Mouse (Mus musculus) MEL (cell line): ENCODE measurements at regions not wholly inside any gene's neighbourhood (a gene's known extent, or its start where the extent isn't known, plus 50 kb on each side); places are given as distances from the start of the nearest gene placed in this dataset.

Source experiments
- DNase-seq: peaks from one replicate; pipeline ENCODE4 v3.0.0; 2011; ENCODE audit warnings: low read depth, low spot score
- H3K27ac ChIP-seq: 2 replicates; pipeline ENCODE4 v1.5.1; 2012; ENCODE audit warnings: low read depth, mild to moderate bottlenecking, control low read depth, low read length, moderate library complexity; ENCODE audit not compliant: control insufficient read depth
- H3K27me3 ChIP-seq, 2 experiments: fragments of 150-350 bp in 1 of 2; sonication (generic) in 1 of 2; 2 replicates each; pipeline ENCODE4 v1.6.1; 2012; ENCODE audit warnings: low read length in 2 of 2, mild to moderate bottlenecking in 2 of 2, improper control_type of control experiment in 1 of 2, moderate library complexity in 1 of 2; ENCODE audit not compliant: insufficient read depth in 2 of 2, control insufficient read depth in 1 of 2
- H3K36me3 ChIP-seq, 2 experiments: 2 replicates each; pipeline ENCODE4 v1.6.1; 2012 to 2014; ENCODE audit warnings: low read length in 2 of 2, improper control_type of control experiment in 1 of 2, inconsistent platforms in 1 of 2, mild to moderate bottlenecking in 1 of 2; ENCODE audit not compliant: insufficient read depth in 2 of 2, control insufficient read depth in 1 of 2
- H3K4me1 ChIP-seq, 2 experiments: fragments of 150-350 bp in 1 of 2; sonication (generic) in 1 of 2; 2 replicates each; pipeline ENCODE4 v1.6.1; 2012; ENCODE audit warnings: low read length in 2 of 2, improper control_type of control experiment in 1 of 2, mild to moderate bottlenecking in 1 of 2; ENCODE audit not compliant: insufficient read depth in 2 of 2, control insufficient read depth in 1 of 2
- H3K4me3 ChIP-seq, 2 experiments: fragments of 150-350 bp in 1 of 2; sonication (generic) in 1 of 2; 2 replicates each; pipeline ENCODE4 v1.5.1; 2012; ENCODE audit warnings: low read depth in 2 of 2, low read length in 2 of 2, mild to moderate bottlenecking in 2 of 2, moderate library complexity in 2 of 2, control low read depth in 1 of 2, improper control_type of control experiment in 1 of 2; ENCODE audit not compliant: control insufficient read depth in 1 of 2, insufficient read depth in 1 of 2
- H3K79me2 ChIP-seq: 2 replicates; pipeline ENCODE4 v1.6.1; 2012; ENCODE audit warnings: mild to moderate bottlenecking, low read length, moderate library complexity; ENCODE audit not compliant: control insufficient read depth, poor library complexity, insufficient read depth
- H3K9ac ChIP-seq: 2 replicates; pipeline ENCODE4 v1.6.1; 2012; ENCODE audit warnings: low read depth, mild to moderate bottlenecking, control low read depth, low read length, moderate library complexity; ENCODE audit not compliant: control insufficient read depth, poor library complexity, severe bottlenecking
- H3K9me3 ChIP-seq: fragments of 150-350 bp; sonication (generic); replicated peaks from 2 replicates; pipeline ENCODE4 v1.6.1; 2012; ENCODE audit warnings: mild to moderate bottlenecking, low read length, improper control_type of control experiment, moderate library complexity; ENCODE audit not compliant: insufficient read depth
- BHLHE40 ChIP-seq: IDR thresholded peaks from 2 replicates; pipeline ENCODE4 v1.6.1; 2012; ENCODE audit warnings: low read depth, mild to moderate bottlenecking, inconsistent platforms, low read length, improper control_type of control experiment, borderline replicate concordance
- CHD1 ChIP-seq: IDR thresholded peaks from 2 replicates; pipeline ENCODE4 v1.6.1; 2012; ENCODE audit warnings: low read depth, mild to moderate bottlenecking, inconsistent platforms, low read length, improper control_type of control experiment
- CHD2 ChIP-seq: IDR thresholded peaks from 2 replicates; pipeline ENCODE4 v1.6.1; 2011; ENCODE audit warnings: low read length, improper control_type of control experiment
- ETS1 ChIP-seq: IDR thresholded peaks from 2 replicates; pipeline ENCODE4 v1.6.1; 2012; ENCODE audit warnings: low read depth, mild to moderate bottlenecking, inconsistent platforms, low read length, improper control_type of control experiment, moderate library complexity
- GATA1 ChIP-seq: IDR thresholded peaks from 2 replicates; pipeline ENCODE4 v1.6.1; 2011; ENCODE audit warnings: low read depth, low read length, improper control_type of control experiment
- KAT2A ChIP-seq: conservative IDR thresholded peaks from 2 replicates; pipeline ENCODE4 v1.6.1; 2012; ENCODE audit warnings: low read depth, low read length, improper control_type of control experiment, inconsistent platforms
- MAFK ChIP-seq: IDR thresholded peaks from 2 replicates; pipeline ENCODE4 v1.6.1; 2011; ENCODE audit warnings: low read depth, mild to moderate bottlenecking, low read length, improper control_type of control experiment, borderline replicate concordance
- MXI1 ChIP-seq: IDR thresholded peaks from 2 replicates; pipeline ENCODE4 v1.6.1; 2011; ENCODE audit warnings: mild to moderate bottlenecking, low read depth, low read length, improper control_type of control experiment
- MYC ChIP-seq: IDR thresholded peaks from 2 replicates; pipeline ENCODE4 v1.6.1; 2011; ENCODE audit warnings: low read depth, mild to moderate bottlenecking, low read length, improper control_type of control experiment, moderate library complexity
- NELFE ChIP-seq: IDR thresholded peaks from 2 replicates; pipeline ENCODE4 v1.6.1; 2011; ENCODE audit warnings: low read depth, low read length, improper control_type of control experiment
- POLR2AphosphoS5 ChIP-seq: IDR thresholded peaks from 2 replicates; pipeline ENCODE4 v1.6.1; 2012; ENCODE audit warnings: low read depth, borderline replicate concordance, mild to moderate bottlenecking, inconsistent platforms, low read length, moderate library complexity, mixed read lengths
- TCF12 ChIP-seq: IDR thresholded peaks from 2 replicates; pipeline ENCODE4 v1.6.1; 2014; ENCODE audit warnings: low read depth, mild to moderate bottlenecking, inconsistent platforms, low read length, improper control_type of control experiment, moderate library complexity
- UBTF ChIP-seq: IDR thresholded peaks from 2 replicates; pipeline ENCODE4 v1.6.1; 2012; ENCODE audit warnings: low read depth, mild to moderate bottlenecking, inconsistent platforms, low read length, improper control_type of control experiment, moderate library complexity, borderline replicate concordance; ENCODE audit not compliant: insufficient read depth
- USF1 ChIP-seq: IDR thresholded peaks from 2 replicates; pipeline ENCODE4 v1.6.1; 2014; ENCODE audit warnings: low read depth, mild to moderate bottlenecking, inconsistent platforms, low read length, improper control_type of control experiment, moderate library complexity
- USF2 ChIP-seq, 2 experiments: IDR thresholded peaks; 2 replicates each; pipeline ENCODE4 v1.6.1; 2011 to 2012; ENCODE audit warnings: improper control_type of control experiment in 2 of 2, low read length in 2 of 2, borderline replicate concordance in 1 of 2, inconsistent platforms in 1 of 2, low read depth in 1 of 2, mild to moderate bottlenecking in 1 of 2; ENCODE audit not compliant: insufficient read depth in 1 of 2
- ZMIZ1 ChIP-seq: IDR thresholded peaks from 2 replicates; pipeline ENCODE4 v1.6.1; 2012; ENCODE audit warnings: low read depth, mild to moderate bottlenecking, inconsistent platforms, low read length, improper control_type of control experiment, moderate library complexity

DNA sequence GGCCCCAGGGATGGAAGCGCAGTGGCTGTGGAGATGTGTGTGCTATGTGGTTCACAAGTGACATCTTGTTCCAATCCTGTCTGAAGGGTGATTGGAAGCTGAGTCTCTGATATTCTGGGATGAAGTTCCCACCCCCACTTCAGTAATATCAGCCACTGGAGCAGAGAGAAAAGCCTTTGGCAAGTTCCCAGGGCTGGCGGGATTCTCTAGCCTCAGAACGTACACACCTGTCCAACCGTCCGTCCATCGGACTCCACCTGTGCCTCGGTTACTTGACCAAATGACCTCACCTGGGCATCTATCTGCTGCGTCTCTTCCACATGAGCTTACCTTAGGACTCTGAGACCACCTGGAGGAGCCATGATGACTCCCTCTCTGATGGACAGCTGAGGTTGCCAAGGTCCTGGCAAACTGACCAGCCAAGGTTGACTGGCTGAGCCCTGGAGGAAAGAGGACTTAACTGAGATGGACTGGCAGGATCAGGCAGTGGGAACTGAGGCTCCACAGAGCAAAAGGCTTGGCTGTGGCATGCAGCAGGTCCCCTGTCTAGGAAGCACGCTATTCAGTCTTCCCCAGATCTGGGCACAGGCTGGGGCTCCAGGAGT is 152.5 kb upstream of the A530016L24Rik start:
- Histone ChIP-seq H3K27me3 (no peaks in the 10 kb centered on the region), H3K79me2 (no peaks in the 10 kb centered on the region)

DNA sequence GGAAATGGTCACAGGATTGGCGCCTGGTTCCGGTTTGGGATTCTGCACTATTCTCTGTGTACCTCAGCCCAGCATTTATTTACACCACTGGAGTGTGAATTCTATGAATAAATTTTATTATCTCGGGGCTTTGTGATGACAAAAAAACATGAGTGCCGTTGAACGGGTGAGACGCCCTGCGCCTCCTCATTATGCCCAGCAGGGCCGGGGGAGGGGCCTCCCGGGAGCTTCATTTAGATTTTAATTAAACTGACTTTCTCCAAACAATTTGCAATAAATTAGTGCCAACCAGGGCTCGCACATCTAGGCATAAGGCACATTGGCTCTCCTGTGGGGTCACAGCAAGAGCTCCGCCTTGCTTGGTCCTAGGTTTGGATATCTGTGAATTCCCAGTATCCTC is 151.8 kb upstream of the A530016L24Rik start:
- TF ChIP-seq POLR2AphosphoS5 = no peak
- TF ChIP-seq NELFE = no peak
- no peak for TF ChIP-seq ZMIZ1
- no peak for TF ChIP-seq UBTF
- TF ChIP-seq USF2 (IDR thresholded peaks at IDR 0.05; ENCODE audit: borderline replicate concordance in 1 of 2, insufficient read depth in 1 of 2, low read depth in 1 of 2, low read length in 2 of 2) = no peak
- no peak for TF ChIP-seq MXI1
- no peak for TF ChIP-seq MAFK
- no peak for TF ChIP-seq CHD1
- TF ChIP-seq BHLHE40 = no peak
- no peaks in the 10 kb centered on the region for H3K27me3 ChIP-seq
- DNase-seq = no peak

More for the DNA sequence above, 152.5 kb upstream of the A530016L24Rik start:
- TF ChIP-seq GATA1 = no peak
- TF ChIP-seq USF1 = no peak
- TF ChIP-seq POLR2AphosphoS5 = no peak
- TF ChIP-seq CHD2 = no peak
- no peak for TF ChIP-seq TCF12
- TF ChIP-seq MYC = no peak
- TF ChIP-seq KAT2A = no peak
- no peak for TF ChIP-seq ETS1
- TF ChIP-seq BHLHE40 = no peak
- no peak for TF ChIP-seq NELFE
- DNase-seq = no peak
- no peaks in the 10 kb centered on the region for H3K36me3 ChIP-seq
- H3K9ac ChIP-seq = no peak overlapping the region
- no peak overlapping the region for H3K27ac ChIP-seq
- no peaks in the 10 kb centered on the region; the same call in 1 of the 2 replicates for H3K9me3 ChIP-seq
- 0 out of 4 replicates have a peak, but pooled peaks cover 0 to 3% of the 10 kb centered on the region in 2 experiments for H3K4me1 ChIP-seq
- no peak overlapping the region for H3K4me3 ChIP-seq

More for the DNA sequence above, 151.8 kb upstream of the A530016L24Rik start:
- no peak overlapping the region for H3K4me3 ChIP-seq
- H3K9me3 ChIP-seq = no peaks in the 10 kb centered on the region; the same call in 1 of the 2 replicates
- H3K27ac ChIP-seq = no peak overlapping the region
- no peaks in the 10 kb centered on the region for H3K4me1 ChIP-seq
- H3K9ac ChIP-seq = no peak overlapping the region
- H3K79me2 ChIP-seq = no peaks in the 10 kb centered on the region
- H3K36me3 ChIP-seq = no peaks in the 10 kb centered on the region
